Mouse (Mus musculus) forebrain, embryonic 11.5 days (tissue): Measurements from ENCODE around the gene Mrps18c. TPM values are rescaled to one million over a fixed set of nuclear protein-coding genes. Genes with fewer than 3 reads are reported as not detected.
A peak's percentile ranks its signal among the peaks of the same experiment; 100 is the strongest.

Experiments used
- ATAC-seq: fragments of 200-750 bp; cut with Nextera tagmentation; replicated peaks from 2 replicates; pipeline ENCODE4 v1.8.0; 2017; ENCODE audit warnings: moderate TSS enrichment; ENCODE audit not compliant: low FRiP score
- DNase-seq: peaks from one replicate; pipeline ENCODE4 v3.0.0-alpha.2; 2017; ENCODE audit warnings: low spot score
- H3K27ac ChIP-seq: fragments of 300-500 bp; sonication (generic); 2 replicates; pipeline ENCODE4 v1.5.1; 2014; ENCODE audit warnings: low read depth, low read length
- H3K27me3 ChIP-seq: fragments of 300-500 bp; sonication (generic); 2 replicates; pipeline ENCODE4 v1.6.1; 2014; ENCODE audit warnings: mild to moderate bottlenecking, low read length, mixed read lengths; ENCODE audit not compliant: control insufficient read depth, insufficient read depth
- H3K36me3 ChIP-seq: fragments of 300-500 bp; sonication (generic); 2 replicates; pipeline ENCODE4 v1.6.1; 2014; ENCODE audit warnings: mild to moderate bottlenecking, low read length, moderate library complexity, mixed read lengths; ENCODE audit not compliant: control insufficient read depth, insufficient read depth
- H3K4me1 ChIP-seq: fragments of 300-500 bp; sonication (generic); replicated peaks from 2 replicates; pipeline ENCODE4 v1.6.1; 2014; ENCODE audit warnings: low read length, mixed read lengths; ENCODE audit not compliant: control insufficient read depth, insufficient read depth
- H3K4me2 ChIP-seq: fragments of 300-500 bp; sonication (generic); 2 replicates; pipeline ENCODE4 v1.6.1; 2014; ENCODE audit warnings: low read depth, mild to moderate bottlenecking, low read length, moderate library complexity, mixed read lengths; ENCODE audit not compliant: severe bottlenecking
- H3K4me3 ChIP-seq: fragments of 300-500 bp; sonication (generic); 2 replicates; pipeline ENCODE4 v1.5.1; 2014; ENCODE audit warnings: low read depth, low read length
- H3K9ac ChIP-seq: fragments of 300-500 bp; sonication (generic); 2 replicates; pipeline ENCODE4 v1.6.1; 2014; ENCODE audit warnings: low read length
- H3K9me3 ChIP-seq: fragments of 300-500 bp; sonication (generic); 2 replicates; pipeline ENCODE4 v1.6.1; 2016; ENCODE audit warnings: low read length, mixed read lengths; ENCODE audit not compliant: control insufficient read depth
- WGBS: fragments of 180-500 bp; shearing (Covaris S2); extraction: QIAGEN DNeasy Blood & Tissue Kit; methylation state at CpG from one replicate; pipeline ENCODE4 v1.1.7; 2014; 5-methylcytosine and 5-hydroxymethylcytosine counted together
- polyA plus RNA-seq: library from polyadenylated mRNA; unstranded; fragments of >200 nt; fragmentation: Nextera tagmentation; extraction: Ambion mirVana; gene quantifications from 2 replicates; pipeline ENCODE4 v1.2.1, GENCODE M21; 2014

The Mrps18c gene
- polyA plus RNA-seq, 1 experiment from 2014 or later, result 175 TPM

GRCm38 (mm10) chr5:100833841-100834240 lies 35.4 kb downstream of the Mrps18c start:
- H3K27ac ChIP-seq, result no peak overlapping the region
- H3K9me3 ChIP-seq, result no peaks in the 10 kb centered on the region
- H3K4me3 ChIP-seq, result no peak overlapping the region
- ATAC-seq (no peak), DNase-seq (no peak)
- H3K4me2 ChIP-seq, result no peak overlapping the region
- no peak overlapping the region for H3K9ac ChIP-seq
- H3K27me3 ChIP-seq, result no peaks in the 10 kb centered on the region
- WGBS, result 75% methylated on average over 2 of the region's 2 CpGs
- H3K4me1 ChIP-seq, result no peaks in the 10 kb centered on the region
- H3K36me3 ChIP-seq, result no peaks in the 10 kb centered on the region

DNA sequence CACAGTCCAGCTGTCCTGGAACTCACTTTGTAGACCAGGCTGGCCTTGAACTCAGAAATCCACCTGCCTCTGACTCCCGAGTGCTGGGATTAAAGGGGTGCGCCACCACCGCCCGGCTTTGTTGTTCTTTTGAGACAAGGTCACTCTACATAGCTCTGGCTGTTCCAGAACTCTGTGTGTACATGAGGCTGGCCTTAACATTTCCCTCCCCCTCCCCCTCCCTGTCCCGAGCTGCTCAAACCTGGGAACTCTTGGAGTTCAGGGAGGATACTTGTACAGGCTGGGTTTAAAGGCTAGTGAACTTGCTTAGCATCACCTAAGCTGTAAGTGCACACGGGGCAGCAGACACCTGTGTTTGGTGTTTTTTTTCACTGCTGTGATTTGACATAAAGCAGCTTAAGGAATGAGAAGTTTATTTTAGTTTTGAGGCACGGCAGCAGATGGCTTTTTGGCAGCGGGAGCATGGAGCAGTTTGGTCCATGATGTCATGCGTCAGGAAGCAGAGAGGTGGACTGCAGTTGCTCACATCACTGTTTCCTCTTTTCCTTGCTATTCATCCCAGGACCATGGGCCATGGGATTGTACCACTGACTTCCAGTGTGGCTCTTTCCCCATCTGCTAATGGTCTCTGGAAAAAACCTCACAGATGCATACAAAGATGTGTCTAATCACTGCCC lies 37.6 kb downstream of the Mrps18c start:
- Histone ChIP-seq H3K4me1 (no peaks in the 10 kb centered on the region), H3K4me2 (no peak overlapping the region), H3K4me3 (no peak overlapping the region), H3K9me3 (no peaks in the 10 kb centered on the region), H3K36me3 (no peaks in the 10 kb centered on the region), H3K27me3 (no peaks in the 10 kb centered on the region), H3K9ac (no peak overlapping the region), H3K27ac (no peak overlapping the region)
- ATAC-seq (no peak), DNase-seq (no peak)
- WGBS, result 78% methylated on average over 9 of the region's 9 CpGs

DNA sequence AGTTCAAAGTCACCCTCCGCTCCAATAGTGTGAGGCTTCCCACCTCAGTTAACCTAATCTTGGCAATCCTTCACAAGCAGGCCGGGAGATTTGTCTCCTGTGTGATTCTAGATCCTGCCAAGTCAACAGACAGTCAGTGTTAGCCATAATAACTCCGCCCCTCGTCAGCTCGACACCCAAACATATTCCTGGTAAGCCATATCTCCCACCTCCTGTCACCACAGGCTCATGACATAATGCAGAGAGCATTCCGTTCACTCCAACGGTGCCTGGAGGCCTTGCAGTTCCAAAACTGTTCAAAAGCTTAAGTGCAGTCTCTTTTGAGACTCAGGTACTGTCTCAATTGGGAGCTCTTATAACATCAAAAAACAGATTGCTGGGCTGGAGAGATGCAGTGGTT lies 39.5 kb downstream of the Mrps18c start:
- ATAC-seq (no peak), DNase-seq (no peak)
- Histone ChIP-seq H3K4me1 (no peaks in the 10 kb centered on the region), H3K9me3 (no peaks in the 10 kb centered on the region), H3K4me2 (no peak overlapping the region), H3K27me3 (no peaks in the 10 kb centered on the region), H3K27ac (no peak overlapping the region), H3K36me3 (no peaks in the 10 kb centered on the region), H3K4me3 (no peak overlapping the region), H3K9ac (no peak overlapping the region)
- 84% methylated on average over 7 of the region's 7 CpGs for WGBS

DNA sequence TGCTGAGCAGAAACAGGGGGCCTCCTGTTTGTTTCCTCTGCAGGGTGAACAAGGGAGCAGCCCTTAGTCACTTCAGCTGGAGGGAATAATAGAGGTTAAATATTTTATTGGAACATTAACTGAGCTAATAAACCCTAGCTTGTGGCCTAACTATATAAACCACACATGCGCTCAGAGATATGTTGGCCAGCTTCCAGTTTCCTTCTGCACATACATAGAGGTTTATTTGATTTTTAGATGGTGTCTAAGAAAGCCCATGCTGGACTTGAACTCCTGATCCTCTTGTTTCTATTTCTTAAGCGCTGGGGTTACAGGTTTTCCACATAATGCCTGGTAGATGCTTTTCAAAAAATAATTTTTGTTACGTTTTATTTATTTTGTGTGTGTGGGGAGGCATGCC lies 46.1 kb downstream of the Mrps18c start:
- Histone ChIP-seq H3K27ac (no peak overlapping the region), H3K9ac (no peak overlapping the region), H3K4me1 (peaks cover 5% of the 10 kb centered on the region; the same call in 1 of the 2 replicates), H3K9me3 (no peaks in the 10 kb centered on the region), H3K27me3 (peaks cover 25% of the 10 kb centered on the region), H3K36me3 (no peaks in the 10 kb centered on the region), H3K4me2 (no peak overlapping the region), H3K4me3 (no peak overlapping the region)
- DNase-seq (no peak), ATAC-seq (no peak)
- WGBS, result 59% methylated on average over 3 of the region's 3 CpGs

DNA sequence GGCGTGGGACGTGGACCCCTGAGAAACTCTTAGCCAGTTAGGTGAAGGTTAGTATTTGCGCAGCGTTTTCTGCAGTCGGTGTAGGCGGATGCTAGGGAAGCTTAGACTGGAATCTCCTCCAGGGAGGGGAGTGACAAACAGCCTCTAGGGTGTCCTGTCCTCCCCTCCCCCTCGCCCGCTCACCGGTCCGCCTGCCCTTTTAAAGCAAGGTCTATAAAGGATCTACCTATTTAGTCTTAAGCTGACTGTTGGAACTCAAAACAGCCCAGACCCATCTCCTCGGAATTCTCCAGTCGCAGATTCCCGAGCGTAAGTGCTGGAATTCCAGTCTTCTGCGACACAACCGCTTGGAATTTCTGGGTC lies 47.0 kb downstream of the Mrps18c start, which contains the start of gene Gpat3:
Gpat3 (plus strand) TSS at position 229 of the 363 bp plus-strand sequence.
- H3K9ac ChIP-seq, result peak within 1 kb of the TSS; percentile 55
- ATAC-seq, result no peak
- DNase-seq, result peak; percentile 62
- no peaks in the 10 kb centered on the region for H3K36me3 ChIP-seq
- under 1% methylated on average over 16 of the region's 16 CpGs for WGBS
- peaks cover 25% of the 10 kb centered on the region for H3K27me3 ChIP-seq
- no peak within 1 kb of the TSS for H3K27ac ChIP-seq
- peak within 1 kb of the TSS; percentile 99 for H3K4me2 ChIP-seq
- H3K4me1 ChIP-seq, result peaks cover 5% of the 10 kb centered on the region; the same call in 1 of the 2 replicates
- H3K9me3 ChIP-seq, result no peaks in the 10 kb centered on the region
- H3K4me3 ChIP-seq, result peak within 1 kb of the TSS; percentile 62

GRCm38 (mm10) chr5:100845848-100846598 lies 47.6 kb downstream of the Mrps18c start:
- Histone ChIP-seq H3K4me1 (peaks cover 5% of the 10 kb centered on the region; the same call in 1 of the 2 replicates), H3K27me3 (peaks cover 25% of the 10 kb centered on the region), H3K36me3 (no peaks in the 10 kb centered on the region), H3K4me3 (peak overlapping the region; percentile 62), H3K9me3 (no peaks in the 10 kb centered on the region), H3K27ac (no peak overlapping the region), H3K9ac (peak overlapping the region; percentile 55), H3K4me2 (peak overlapping the region; percentile 99)
- 0% methylated on average over 52 of the region's 52 CpGs for WGBS
- ATAC-seq (peak; percentile 72), DNase-seq (peak; percentile 77)

GRCm38 (mm10) chr5:100846599-100846920 lies 48.1 kb downstream of the Mrps18c start:
- DNase-seq, result no peak
- H3K4me3 ChIP-seq, result peak overlapping the region; percentile 62
- H3K36me3 ChIP-seq, result no peaks in the 10 kb centered on the region
- WGBS, result under 1% methylated on average over 22 of the region's 22 CpGs
- peaks cover 25% of the 10 kb centered on the region for H3K27me3 ChIP-seq
- H3K4me1 ChIP-seq, result peaks cover 5% of the 10 kb centered on the region; the same call in 1 of the 2 replicates
- H3K27ac ChIP-seq, result no peak overlapping the region
- ATAC-seq, result peak; percentile 33; the same call in 1 of the 2 replicates
- no peaks in the 10 kb centered on the region for H3K9me3 ChIP-seq
- peak overlapping the region; percentile 99 for H3K4me2 ChIP-seq
- H3K9ac ChIP-seq, result peak overlapping the region; percentile 55

- WGBS, result 7% methylated on average over 2 of the region's 2 CpGs
- no peak overlapping the region for H3K9ac ChIP-seq
- H3K27ac ChIP-seq, result no peak overlapping the region
- H3K4me1 ChIP-seq, result peaks cover 5% of the 10 kb centered on the region; the same call in 1 of the 2 replicates
- peaks cover 25% of the 10 kb centered on the region for H3K27me3 ChIP-seq
- no peaks in the 10 kb centered on the region for H3K36me3 ChIP-seq
- H3K9me3 ChIP-seq, result no peaks in the 10 kb centered on the region
- H3K4me2 ChIP-seq, result no peak overlapping the region; the same call in 1 of the 2 replicates
- H3K4me3 ChIP-seq, result no peak overlapping the region
- DNase-seq (no peak), ATAC-seq (no peak)
Observed at GRCm38 (mm10) chr5:100847143-100847542, 48.7 kb downstream of the Mrps18c start.
